Mouse (Mus musculus) neural tube, embryonic 14.5 days (tissue): ENCODE results near the gene Neu1. TPM values are rescaled to one million over a fixed set of nuclear protein-coding genes. Genes with fewer than 3 reads are reported as not detected.
A peak's percentile ranks its signal among the peaks of the same experiment; 100 is the strongest.

ENCODE experiments used
- ATAC-seq: fragments of 200-750 bp; cut with Nextera tagmentation; 2 replicates; pipeline ENCODE4 v1.8.0; 2017; ENCODE audit warnings: low read depth, mild to moderate bottlenecking, moderate TSS enrichment, moderate library complexity
- H3K27ac ChIP-seq: fragments of 300-500 bp; sonication (generic); 2 replicates; pipeline ENCODE4 v1.5.1; 2014; ENCODE audit warnings: low read depth, mild to moderate bottlenecking, control low read depth, low read length, moderate library complexity, mixed read lengths
- H3K27me3 ChIP-seq: fragments of 300-500 bp; sonication (generic); 2 replicates; pipeline ENCODE4 v1.6.1; 2014; ENCODE audit warnings: low read length; ENCODE audit not compliant: control insufficient read depth, insufficient read depth
- H3K36me3 ChIP-seq: fragments of 300-500 bp; sonication (generic); 2 replicates; pipeline ENCODE4 v1.6.1; 2014; ENCODE audit warnings: low read length, mixed read lengths; ENCODE audit not compliant: control insufficient read depth, insufficient read depth
- H3K4me1 ChIP-seq: fragments of 300-500 bp; sonication (generic); 2 replicates; pipeline ENCODE4 v1.6.1; 2014; ENCODE audit warnings: low read length; ENCODE audit not compliant: control insufficient read depth, insufficient read depth
- H3K4me2 ChIP-seq: fragments of 300-500 bp; sonication (generic); 2 replicates; pipeline ENCODE4 v1.6.1; 2014; ENCODE audit warnings: mild to moderate bottlenecking, low read depth, low read length, control low read depth
- H3K4me3 ChIP-seq: fragments of 300-500 bp; sonication (generic); 2 replicates; pipeline ENCODE4 v1.5.1; 2014; ENCODE audit warnings: low read depth, low read length, control low read depth, mixed read lengths
- H3K9ac ChIP-seq: fragments of 300-500 bp; sonication (generic); replicated peaks from 2 replicates; pipeline ENCODE4 v1.6.1; 2014; ENCODE audit warnings: low read depth, mild to moderate bottlenecking, control low read depth, low read length, mixed read lengths
- H3K9me3 ChIP-seq: fragments of 300-500 bp; sonication (generic); 2 replicates; pipeline ENCODE4 v1.6.1; 2016; ENCODE audit warnings: low read length; ENCODE audit not compliant: control insufficient read depth
- WGBS: fragments of 180-500 bp; shearing (Covaris S2); extraction: QIAGEN DNeasy Blood & Tissue Kit; methylation state at CpG from one replicate; pipeline ENCODE4 v1.1.7; 2014; 5-methylcytosine and 5-hydroxymethylcytosine counted together
- polyA plus RNA-seq: library from polyadenylated mRNA; unstranded; fragments of >200 nt; fragmentation: Nextera tagmentation; extraction: Ambion mirVana; gene quantifications from 2 replicates; pipeline ENCODE4 v1.2.1, GENCODE M21; 2014

Gene Neu1
- polyA plus RNA-seq, 1 experiment from 2014 or later = 30.1 TPM

DNA sequence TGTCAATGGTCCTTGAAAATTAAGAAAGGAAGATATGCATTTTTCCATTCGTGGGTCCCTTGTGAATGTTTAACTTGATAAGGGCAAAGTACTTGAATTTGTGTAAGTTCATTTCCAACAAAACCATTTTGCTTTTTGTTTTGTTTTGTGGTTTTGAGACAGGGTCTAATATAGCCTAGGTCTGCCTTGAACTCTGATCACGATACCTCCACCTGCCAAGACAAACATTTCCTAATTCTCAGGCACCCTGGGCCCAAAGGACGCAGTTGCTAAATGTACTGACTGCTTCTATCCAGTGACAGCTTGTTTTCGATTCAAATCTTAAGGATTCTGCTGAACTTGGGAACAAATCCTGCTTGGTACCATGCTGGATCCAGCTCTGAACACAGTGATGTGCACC is 48.6 kb downstream of the Neu1 start:
- no peak for ATAC-seq
- no peak overlapping the region for H3K4me3 ChIP-seq
- no peaks in the 10 kb centered on the region for H3K36me3 ChIP-seq
- H3K4me2 ChIP-seq = no peak overlapping the region
- WGBS = 96% methylated on average over 4 of the region's 4 CpGs
- H3K27me3 ChIP-seq = no peaks in the 10 kb centered on the region
- peaks cover 13% of the 10 kb centered on the region; the same call in 1 of the 2 replicates for H3K4me1 ChIP-seq
- H3K9ac ChIP-seq = no peak overlapping the region
- H3K9me3 ChIP-seq = no peaks in the 10 kb centered on the region
- no peak overlapping the region for H3K27ac ChIP-seq

DNA sequence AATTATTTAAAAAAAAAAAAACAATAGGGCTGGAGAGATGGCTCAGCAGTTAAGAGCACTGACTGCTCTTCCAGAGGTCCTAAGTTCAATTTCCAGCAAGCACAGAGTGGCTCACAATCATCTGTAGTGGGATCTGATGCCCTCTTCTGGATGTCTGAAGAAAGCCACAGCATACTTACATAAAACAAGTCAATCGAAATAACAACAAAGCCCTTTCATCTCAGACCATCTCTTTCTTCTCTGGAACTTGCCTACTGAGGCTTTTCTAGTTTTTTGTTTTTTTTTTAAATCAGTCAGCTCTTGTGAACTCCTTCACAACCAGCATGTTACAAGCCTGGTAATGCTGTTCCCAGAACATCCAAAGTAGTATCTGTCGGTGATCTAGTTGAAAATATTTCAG is 49.6 kb downstream of the Neu1 start:
- no peaks in the 10 kb centered on the region for H3K9me3 ChIP-seq
- H3K36me3 ChIP-seq = no peaks in the 10 kb centered on the region
- WGBS = 17% methylated on average over 2 of the region's 2 CpGs
- peak overlapping the region; percentile 80 for H3K4me3 ChIP-seq
- peak overlapping the region; percentile 97 for H3K4me2 ChIP-seq
- no peaks in the 10 kb centered on the region for H3K27me3 ChIP-seq
- peaks cover 13% of the 10 kb centered on the region; the same call in 1 of the 2 replicates for H3K4me1 ChIP-seq
- H3K27ac ChIP-seq = no peak overlapping the region
- no peak overlapping the region; the same call in 1 of the 2 replicates for H3K9ac ChIP-seq
- no peak for ATAC-seq

DNA sequence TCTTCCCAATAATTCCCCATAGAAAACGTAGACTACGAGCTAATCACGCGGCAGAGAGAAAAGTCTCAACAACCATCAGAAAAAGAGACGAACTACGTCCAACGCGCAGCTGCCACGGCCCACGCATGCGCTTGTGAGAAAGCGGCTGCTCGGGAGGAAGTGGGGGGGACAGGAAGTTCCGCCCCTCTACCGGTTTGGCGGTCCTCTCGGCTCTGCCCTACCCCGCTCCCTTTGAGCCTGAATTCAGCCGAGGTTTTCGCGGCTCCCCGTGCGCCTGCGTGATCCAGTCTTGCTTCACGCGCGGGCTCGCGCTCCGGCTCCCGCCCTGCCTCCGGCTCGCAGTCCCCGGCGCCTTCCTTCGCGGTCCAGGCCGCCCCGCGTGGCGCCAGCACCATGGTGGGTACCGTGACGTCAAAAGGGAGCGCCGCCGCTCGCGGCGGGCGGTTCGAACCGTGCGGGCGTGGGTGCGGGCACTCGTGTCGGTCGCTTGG is 50.7 kb downstream of the Neu1 start, which contains the start of gene Lsm2:
Lsm2 (plus strand) TSS at position 173 of the 491 bp plus-strand sequence.
- peaks cover 8% of the 10 kb centered on the region for H3K36me3 ChIP-seq
- H3K4me3 ChIP-seq = peak within 1 kb of the TSS; percentile 80
- H3K27ac ChIP-seq = peak within 1 kb of the TSS; percentile 97
- no peaks in the 10 kb centered on the region for H3K9me3 ChIP-seq
- H3K27me3 ChIP-seq = no peaks in the 10 kb centered on the region
- peak within 1 kb of the TSS; percentile 81 for H3K9ac ChIP-seq
- H3K4me1 ChIP-seq = peaks cover 13% of the 10 kb centered on the region; the same call in 1 of the 2 replicates
- peak; percentile 95 for ATAC-seq
- WGBS = under 1% methylated on average over 58 of the region's 58 CpGs
- peak within 1 kb of the TSS; percentile 97 for H3K4me2 ChIP-seq

DNA sequence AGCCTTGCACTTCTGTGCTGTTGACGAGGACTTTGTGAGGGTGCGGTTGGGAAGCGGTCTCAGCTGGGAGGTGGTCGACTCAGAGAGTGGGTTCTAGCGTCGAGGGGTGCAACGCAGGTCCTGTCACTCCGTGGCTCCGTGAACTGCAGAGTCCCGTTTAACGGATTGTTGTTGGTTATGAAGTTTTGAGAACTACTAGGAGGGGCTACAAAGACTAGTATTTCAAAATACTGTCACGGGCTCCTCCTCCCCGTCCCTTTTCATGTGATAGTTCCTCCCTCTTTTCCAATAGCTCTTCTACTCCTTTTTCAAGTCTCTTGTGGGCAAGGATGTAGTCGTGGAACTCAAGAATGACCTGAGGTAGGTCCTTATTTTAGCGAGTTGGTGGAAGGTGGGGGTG is 51.3 kb downstream of the Neu1 start:
- no peaks in the 10 kb centered on the region for H3K9me3 ChIP-seq
- peak overlapping the region; percentile 97; the same call in 1 of the 2 replicates for H3K27ac ChIP-seq
- peak overlapping the region; percentile 97 for H3K4me2 ChIP-seq
- H3K27me3 ChIP-seq = no peaks in the 10 kb centered on the region
- H3K9ac ChIP-seq = peak overlapping the region; percentile 81
- H3K4me1 ChIP-seq = peaks cover 13% of the 10 kb centered on the region; the same call in 1 of the 2 replicates
- peaks cover 8% of the 10 kb centered on the region for H3K36me3 ChIP-seq
- H3K4me3 ChIP-seq = peak overlapping the region; percentile 80
- WGBS = under 1% methylated on average over 15 of the region's 15 CpGs
- no peak for ATAC-seq

DNA sequence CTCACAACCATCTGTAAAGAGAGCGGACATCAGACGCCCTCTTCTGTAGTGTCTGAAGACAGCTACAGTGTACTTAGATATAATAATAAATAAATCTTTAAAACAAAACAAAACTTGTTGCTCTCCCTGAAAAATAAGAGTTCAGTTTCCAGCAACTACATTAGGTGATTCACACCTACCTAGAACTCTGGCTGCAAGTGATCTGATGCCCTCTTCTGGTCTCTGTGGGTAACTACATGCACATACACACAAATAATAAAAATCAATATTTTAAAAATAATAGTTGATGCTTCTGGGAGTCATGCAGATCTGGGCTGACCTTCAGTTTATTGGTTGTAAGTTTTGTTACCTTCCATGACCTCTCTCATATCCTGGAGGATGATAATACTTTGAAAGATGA is 53.2 kb downstream of the Neu1 start:
- Histone ChIP-seq H3K27me3 (no peaks in the 10 kb centered on the region), H3K27ac (no peak overlapping the region), H3K9ac (no peak overlapping the region), H3K4me3 (no peak overlapping the region), H3K9me3 (no peaks in the 10 kb centered on the region), H3K4me1 (peaks cover 13% of the 10 kb centered on the region; the same call in 1 of the 2 replicates), H3K4me2 (no peak overlapping the region), H3K36me3 (peaks cover 8% of the 10 kb centered on the region)
- ATAC-seq = no peak
- 80% methylated on average over 2 of the region's 2 CpGs for WGBS

Other genes starting within 250 kb of the Neu1 start
- gene C4b, start 187.4 kb upstream of the Neu1 start, polyA plus RNA-seq = not detected in 2 replicates
- gene Cyp21a1, start 126.7 kb upstream of the Neu1 start, polyA plus RNA-seq = not detected in 2 replicates
- gene Stk19, start 94.3 kb upstream of the Neu1 start, polyA plus RNA-seq = 30.5 and 37.7 TPM in 2 replicates
- 59.4 and 67.7 TPM in 2 replicates for gene Dxo, start 94.2 kb upstream of the Neu1 start, polyA plus RNA-seq
- 46.2 and 57.7 TPM in 2 replicates for gene Skiv2l, start 81.0 kb upstream of the Neu1 start, polyA plus RNA-seq
- 78.3 and 78.9 TPM in 2 replicates for gene Nelfe, start 80.9 kb upstream of the Neu1 start, polyA plus RNA-seq
- gene Cfb, start 68.7 kb upstream of the Neu1 start, polyA plus RNA-seq = 1.3 and 2.0 TPM in 2 replicates
- gene Zbtb12, start 51.8 kb upstream of the Neu1 start, polyA plus RNA-seq = 2.2 and 2.3 TPM in 2 replicates
- gene Gm20547, start 49.2 kb upstream of the Neu1 start, polyA plus RNA-seq = not detected in 2 replicates
- 1.5 and 2.1 TPM in 2 replicates for gene C2, start 33.0 kb upstream of the Neu1 start, polyA plus RNA-seq
- gene Ehmt2, start 32.8 kb upstream of the Neu1 start, polyA plus RNA-seq = 78.1 and 86.8 TPM in 2 replicates
- gene Slc44a4, start 16.8 kb upstream of the Neu1 start, polyA plus RNA-seq = not detected in 2 replicates
- gene Hspa1b, start 28.0 kb downstream of the Neu1 start, polyA plus RNA-seq = 0.27 and 0.35 TPM in 2 replicates
- gene Gm20481, start 38.7 kb downstream of the Neu1 start, polyA plus RNA-seq = not detected in 2 replicates
- gene Hspa1a, start 40.9 kb downstream of the Neu1 start, polyA plus RNA-seq = 7.0 and 7.6 TPM in 2 replicates
- 1.6 and 2.8 TPM in 2 replicates for gene Hspa1l, start 41.5 kb downstream of the Neu1 start, polyA plus RNA-seq
- gene Lsm2, start 50.6 kb downstream of the Neu1 start, polyA plus RNA-seq = 89.1 and 89.5 TPM in 2 replicates
- gene Vars, start 69.7 kb downstream of the Neu1 start, polyA plus RNA-seq = 51.4 and 56.9 TPM in 2 replicates
- 0.11 and 0.15 TPM in 2 replicates for gene Vwa7, start 85.3 kb downstream of the Neu1 start, polyA plus RNA-seq
- 2.1 and 2.2 TPM in 2 replicates for gene Sapcd1, start 96.8 kb downstream of the Neu1 start, polyA plus RNA-seq
- 1.9 and 2.2 TPM in 2 replicates for gene Msh5, start 115.5 kb downstream of the Neu1 start, polyA plus RNA-seq
- gene Clic1, start 118.7 kb downstream of the Neu1 start, polyA plus RNA-seq = 13.3 and 37.0 TPM in 2 replicates
- gene Ddah2, start 127.8 kb downstream of the Neu1 start, polyA plus RNA-seq = 269 and 303 TPM in 2 replicates
- not detected in 2 replicates for gene Ly6g6c, start 134.1 kb downstream of the Neu1 start, polyA plus RNA-seq
- 0.12 and 0.15 TPM in 2 replicates for gene Mpig6b, start 134.9 kb downstream of the Neu1 start, polyA plus RNA-seq
- gene Ly6g6e, start 145.6 kb downstream of the Neu1 start, polyA plus RNA-seq = 0.46 and 0.66 TPM in 2 replicates
- 0.84 and 1.8 TPM in 2 replicates for gene Ly6g6d, start 146.8 kb downstream of the Neu1 start, polyA plus RNA-seq
- gene Ly6g6f, start 154.4 kb downstream of the Neu1 start, polyA plus RNA-seq = 0.23 TPM in 1 of 2 replicates, not detected in the other
- 82.3 and 92.5 TPM in 2 replicates for gene Abhd16a, start 158.0 kb downstream of the Neu1 start, polyA plus RNA-seq
- gene Ly6g5c, start 177.0 kb downstream of the Neu1 start, polyA plus RNA-seq = not detected in 2 replicates
- gene Ly6g5b, start 184.2 kb downstream of the Neu1 start, polyA plus RNA-seq = 0.52 and 0.92 TPM in 2 replicates
- gene Gpank1, start 190.2 kb downstream of the Neu1 start, polyA plus RNA-seq = 22.2 and 23.7 TPM in 2 replicates
- gene Csnk2b, start 190.8 kb downstream of the Neu1 start, polyA plus RNA-seq = 361 and 363 TPM in 2 replicates
- 8.1 and 9.7 TPM in 2 replicates for gene D17H6S53E, start 195.1 kb downstream of the Neu1 start, polyA plus RNA-seq
- 0.75 and 0.89 TPM in 2 replicates for gene Apom, start 200.8 kb downstream of the Neu1 start, polyA plus RNA-seq
- 88.3 and 102 TPM in 2 replicates for gene Bag6, start 203.9 kb downstream of the Neu1 start, polyA plus RNA-seq
- 181 and 195 TPM in 2 replicates for gene Prrc2a, start 233.6 kb downstream of the Neu1 start, polyA plus RNA-seq
- gene Aif1, start 244.8 kb downstream of the Neu1 start, polyA plus RNA-seq = 6.7 and 10.7 TPM in 2 replicates